Mouse (Mus musculus) left cerebral cortex, adult 2 months (tissue): ENCODE measurements around the gene Rab3d. TPM values are rescaled to one million over a fixed set of nuclear protein-coding genes. Genes with fewer than 3 reads are reported as not detected.

ENCODE experiments used
- DNase-seq, 2 experiments: peaks; one replicate each; pipeline ENCODE4 v3.0.0; 2021 to 2022; ENCODE audit warnings: low spot score in 2 of 2, mixed read lengths in 1 of 2; ENCODE audit errors: extremely low spot score in 1 of 2
- H3K27ac ChIP-seq: fragments of 200-600 bp; 2 replicates; pipeline ENCODE4 v1.8.1; 2022
- H3K4me3 ChIP-seq: fragments of 200-600 bp; 2 replicates; pipeline ENCODE4 v1.8.1; 2022
- CTCF ChIP-seq: fragments of 200-600 bp; IDR thresholded peaks from 2 replicates; pipeline ENCODE4 v1.8.1; 2022; ENCODE audit warnings: antibody characterized with exemption, mild to moderate bottlenecking, moderate library complexity
- intact Hi-C: fragments of 180-260 bp; cut with DNase I; formaldehyde crosslinking; loops from one replicate; pipeline ENCODE4 v1.15.1; 2025
- total RNA-seq, 2 experiments: library from RNA; stranded (reverse); gene quantifications; 2 replicates each; pipeline ENCODE4 v1.2.3; 2021

Rab3d gene
- total RNA-seq, 2 experiments from 2014 or later: 10.9 to 15.7 TPM

GRCm38 (mm10) chr9:21936692-21937570 is 18.9 kb upstream of the Rab3d start, which contains the start of gene Plppr2:
TSS of gene Plppr2 (plus strand) at chr9:21937033.
- intact Hi-C loops: no loop called here
- DNase-seq: peak; percentile 97
- TF ChIP-seq CTCF: no peak
- Histone ChIP-seq H3K27ac (peak within 1 kb of the TSS; percentile 95), H3K4me3 (peak within 1 kb of the TSS; percentile 80)

GRCm38 (mm10) chr9:21935466-21936131 is 17.6 kb upstream of the Rab3d start:
- no peak for DNase-seq
- intact Hi-C loops: no loop called here
- no peak overlapping the region for H3K27ac ChIP-seq
- TF ChIP-seq CTCF: no peak
- no peak overlapping the region for H3K4me3 ChIP-seq

GRCm38 (mm10) chr9:21934021-21934420 is 16.0 kb upstream of the Rab3d start:
- Histone ChIP-seq H3K27ac (no peak overlapping the region), H3K4me3 (no peak overlapping the region)
- DNase-seq: no peak
- intact Hi-C loops: no loop called here
- TF ChIP-seq CTCF: no peak

GRCm38 (mm10) chr9:21932445-21933137 is 14.6 kb upstream of the Rab3d start:
- no peak for DNase-seq
- H3K27ac ChIP-seq: no peak overlapping the region

GRCm38 (mm10) chr9:21932006-21932405 is 14.0 kb upstream of the Rab3d start:
- H3K27ac ChIP-seq: no peak overlapping the region
- no peak for TF ChIP-seq CTCF
- DNase-seq: no peak
- intact Hi-C loops: no loop called here
- no peak overlapping the region for H3K4me3 ChIP-seq

More at GRCm38 (mm10) chr9:21932445-21933137, 14.6 kb upstream of the Rab3d start:
- no peak for TF ChIP-seq CTCF
- intact Hi-C loops: no loop called here
- H3K4me3 ChIP-seq: no peak overlapping the region

- no peak for DNase-seq
- no peak overlapping the region for H3K4me3 ChIP-seq
- H3K27ac ChIP-seq: no peak overlapping the region
- intact Hi-C loops: no loop called here
- no peak for TF ChIP-seq CTCF
Measured at GRCm38 (mm10) chr9:21929208-21929607, 11.2 kb upstream of the Rab3d start.

GRCm38 (mm10) chr9:21927208-21927753 is 9.3 kb upstream of the Rab3d start, which contains the start of the genes Ccdc159 and Tmem205:
TSS of gene Ccdc159 (plus strand) at chr9:21927471.
TSS of gene Tmem205 (minus strand) at chr9:21927556.
- peak; percentile 87 to 92 for DNase-seq
- Histone ChIP-seq H3K4me3 (peak within 1 kb of the TSS; percentile 67), H3K27ac (peak within 1 kb of the TSS; percentile 88)
- intact Hi-C loops: no loop called here
- no peak for TF ChIP-seq CTCF

GRCm38 (mm10) chr9:21926784-21927183 is 8.8 kb upstream of the Rab3d start:
- H3K4me3 ChIP-seq: peak overlapping the region; percentile 67
- DNase-seq: no peak
- intact Hi-C loops: no loop called here
- no peak for TF ChIP-seq CTCF
- peak overlapping the region; percentile 88 for H3K27ac ChIP-seq

GRCm38 (mm10) chr9:21926155-21926554 is 8.2 kb upstream of the Rab3d start:
- no peak for DNase-seq
- intact Hi-C loops: no loop called here
- peak overlapping the region; percentile 88; the same call in 1 of the 2 replicates for H3K27ac ChIP-seq
- H3K4me3 ChIP-seq: no peak overlapping the region
- TF ChIP-seq CTCF: no peak

- Histone ChIP-seq H3K4me3 (no peak overlapping the region), H3K27ac (no peak overlapping the region)
- DNase-seq: no peak
- TF ChIP-seq CTCF: no peak
- intact Hi-C loops: no loop called here
Measured at GRCm38 (mm10) chr9:21925506-21925905, 7.5 kb upstream of the Rab3d start.

- Histone ChIP-seq H3K4me3 (no peak overlapping the region), H3K27ac (no peak overlapping the region)
- intact Hi-C loops: no loop called here
- no peak for TF ChIP-seq CTCF
- DNase-seq: no peak
Measured at GRCm38 (mm10) chr9:21925034-21925433, 7.0 kb upstream of the Rab3d start.
